Mouse (Mus musculus) thymus, adult 2 months (tissue): ENCODE measurements at regions not wholly inside any gene's neighbourhood (a gene's known extent, or its start where the extent isn't known, plus 50 kb on each side); places are given as distances from the start of the nearest gene placed in this dataset.
"Not testable (repeated sequence)": the region's sequence is repeated elsewhere in the genome, so short reads cannot be mapped to it uniquely, and the experiment has no call there.

Source experiments
- DNase-seq: peaks from one replicate; pipeline ENCODE4 v3.0.0; 2021
- H3K27ac ChIP-seq: fragments of 200-500 bp; 2 replicates; pipeline ENCODE4 v1.5.1; 2012; ENCODE audit warnings: low read length, control low read depth; ENCODE audit not compliant: control insufficient read depth, insufficient read depth
- H3K27me3 ChIP-seq: fragments of 200-500 bp; 2 replicates; pipeline ENCODE4 v1.6.1; 2012; ENCODE audit warnings: mild to moderate bottlenecking, low read length, moderate library complexity, mixed read lengths; ENCODE audit not compliant: control insufficient read depth, insufficient read depth
- H3K36me3 ChIP-seq: fragments of 200-500 bp; 2 replicates; pipeline ENCODE4 v1.6.1; 2012; ENCODE audit warnings: mild to moderate bottlenecking, low read length, moderate library complexity; ENCODE audit not compliant: control insufficient read depth, insufficient read depth
- H3K4me1 ChIP-seq: fragments of 200-500 bp; replicated peaks from 2 replicates; pipeline ENCODE4 v1.6.1; 2012; ENCODE audit warnings: low read length; ENCODE audit not compliant: control insufficient read depth, insufficient read depth
- H3K4me3 ChIP-seq: fragments of 200-500 bp; 2 replicates; pipeline ENCODE4 v1.5.1; 2012; ENCODE audit warnings: mild to moderate bottlenecking, low read length, control low read depth, moderate library complexity; ENCODE audit not compliant: control insufficient read depth, insufficient read depth
- CTCF ChIP-seq: fragments of 200-500 bp; IDR thresholded peaks from 2 replicates; pipeline ENCODE4 v1.5.1; 2012; ENCODE audit warnings: mild to moderate bottlenecking, control low read depth, low read length, moderate library complexity, borderline replicate concordance; ENCODE audit not compliant: control insufficient read depth, poor library complexity, insufficient read depth; ENCODE audit errors: extremely low read depth
- POLR2A ChIP-seq: fragments of 200-500 bp; IDR thresholded peaks from 2 replicates; pipeline ENCODE4 v1.6.1; 2012; ENCODE audit warnings: mild to moderate bottlenecking, low read length, control low read depth, moderate library complexity; ENCODE audit not compliant: control insufficient read depth, poor library complexity, insufficient read depth; ENCODE audit errors: extremely low read depth
- WGBS: fragments of 180-500 bp; shearing (Covaris S2); methylation state at CpG from one replicate; pipeline ENCODE4 v1.1.7; 2018; 5-methylcytosine and 5-hydroxymethylcytosine counted together

DNA sequence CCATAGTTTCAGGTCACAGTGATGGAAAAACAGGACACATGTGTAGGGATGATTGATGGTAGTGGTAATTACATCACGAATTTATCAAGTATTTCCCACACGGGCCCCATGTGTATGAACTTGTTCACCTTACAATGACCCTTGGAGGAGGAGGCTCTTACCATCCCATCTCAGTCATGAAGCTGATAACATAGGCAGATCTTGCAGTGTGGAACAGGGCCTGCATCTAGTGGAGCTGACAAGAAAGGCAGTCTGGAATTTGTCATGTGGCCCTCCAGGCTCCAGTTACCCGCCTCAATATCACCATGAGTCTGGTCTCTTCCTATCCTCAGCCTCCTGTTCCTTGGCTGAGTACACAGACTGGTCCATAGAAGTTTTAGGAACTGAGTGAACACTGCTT is 59.5 kb upstream of the Gm7358 start:
- 77% methylated on average over 3 of the region's 3 CpGs for WGBS
- DNase-seq = no peak
- no peaks in the 10 kb centered on the region for H3K27me3 ChIP-seq
- TF ChIP-seq CTCF (no peak), POLR2A (no peak)
- no peaks in the 10 kb centered on the region for H3K36me3 ChIP-seq
- no peak overlapping the region for H3K27ac ChIP-seq
- H3K4me1 ChIP-seq = no peaks in the 10 kb centered on the region
- H3K4me3 ChIP-seq = no peak overlapping the region

DNA sequence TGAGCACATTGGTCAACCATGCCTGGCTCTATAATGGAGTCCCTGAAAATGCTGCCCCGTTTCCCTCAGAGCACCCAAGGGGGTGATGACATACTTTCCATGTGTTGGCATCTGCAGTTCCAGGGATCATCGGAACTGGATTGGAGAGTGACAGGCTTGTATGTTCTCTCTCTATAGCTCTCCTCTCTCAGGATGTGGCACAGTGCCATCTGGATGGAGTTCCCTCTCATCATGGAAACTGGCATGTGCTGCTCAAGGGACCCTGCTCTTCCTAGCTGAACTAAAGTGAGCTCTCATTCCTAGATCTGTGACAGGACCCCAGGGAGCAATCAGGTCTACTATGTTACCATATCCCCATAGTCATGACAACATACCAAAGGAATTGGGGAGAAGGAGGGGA is 56.9 kb upstream of the Gm7358 start:
- no peaks in the 10 kb centered on the region for H3K4me1 ChIP-seq
- no peaks in the 10 kb centered on the region for H3K27me3 ChIP-seq
- no peaks in the 10 kb centered on the region for H3K36me3 ChIP-seq
- H3K27ac ChIP-seq = no peak overlapping the region
- WGBS = 100% methylated on average over 2 of the region's 2 CpGs
- H3K4me3 ChIP-seq = no peak overlapping the region
- DNase-seq = no peak
- no peak for TF ChIP-seq POLR2A
- no peak for TF ChIP-seq CTCF

GRCm38 (mm10) chr17:14114856-14115255 is 55.5 kb upstream of the Gm7358 start:
- H3K27me3 ChIP-seq = no peaks in the 10 kb centered on the region
- no peaks in the 10 kb centered on the region for H3K36me3 ChIP-seq
- no peak for TF ChIP-seq CTCF
- H3K4me1 ChIP-seq = no peaks in the 10 kb centered on the region
- no peak overlapping the region for H3K4me3 ChIP-seq
- 81% methylated on average over 2 of the region's 2 CpGs for WGBS
- DNase-seq = no peak
- H3K27ac ChIP-seq = no peak overlapping the region

GRCm38 (mm10) chr17:14111692-14112091 is 52.4 kb upstream of the Gm7358 start:
- H3K4me3 ChIP-seq, H3K4me1 ChIP-seq, DNase-seq, H3K27me3 ChIP-seq, H3K36me3 ChIP-seq, H3K27ac ChIP-seq: not testable (repeated sequence)
- 21% methylated on average over 1 of the region's 1 CpGs for WGBS
